Mouse (Mus musculus) gastrocnemius, adult 8-10 months (tissue): ENCODE data around the gene Gng12. TPM values are rescaled to one million over a fixed set of nuclear protein-coding genes. Genes with fewer than 3 reads are reported as not detected.
"Not testable (repeated sequence)": the region's sequence is repeated elsewhere in the genome, so short reads cannot be mapped to it uniquely, and the experiment has no call there.

Experiments used
- DNase-seq, 2 experiments: peaks; one replicate each; pipeline ENCODE4 v3.0.0; 2022; ENCODE audit warnings: low spot score in 2 of 2
- total RNA-seq, 4 experiments: library from RNA; stranded (reverse); gene quantifications; 2 replicates each; pipeline ENCODE4 v1.2.4; 2022

The Gng12 gene
- 10 to 100 TPM; 24.1 to 33.9 (median 29.3) TPM for total RNA-seq

- peak; percentile 81 to 85 for DNase-seq
Measured at GRCm38 (mm10) chr6:66896119-66896920, at the start of gene Gng12. Gene Gng12, plus strand, starts transcription at chr6:66896397.

- DNase-seq = no peak
Measured at GRCm38 (mm10) chr6:66848936-66849335, 47.3 kb upstream of the Gng12 start.

DNA sequence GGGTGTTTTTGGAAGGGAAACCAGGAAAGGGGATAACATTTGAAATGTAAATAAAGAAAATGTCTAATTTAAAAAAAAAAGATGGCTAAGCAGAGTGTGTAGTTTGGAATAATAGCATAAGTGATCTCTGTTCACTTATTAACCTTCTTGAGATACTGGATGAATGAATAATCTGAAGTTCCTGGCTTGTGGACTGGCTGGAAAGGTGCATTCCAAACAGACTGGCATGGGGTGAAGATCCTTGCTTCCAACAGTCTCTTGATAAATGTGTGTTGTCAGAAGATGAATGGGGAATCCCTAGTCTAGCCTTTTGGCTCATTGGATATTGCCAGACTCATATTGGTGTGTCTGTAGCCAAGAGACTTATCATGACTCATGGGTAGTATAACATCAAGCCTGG, 40.0 kb upstream of the Gng12 start:
- DNase-seq = no peak

GRCm38 (mm10) chr6:66858356-66858755, 37.8 kb upstream of the Gng12 start:
- no peak for DNase-seq

DNA sequence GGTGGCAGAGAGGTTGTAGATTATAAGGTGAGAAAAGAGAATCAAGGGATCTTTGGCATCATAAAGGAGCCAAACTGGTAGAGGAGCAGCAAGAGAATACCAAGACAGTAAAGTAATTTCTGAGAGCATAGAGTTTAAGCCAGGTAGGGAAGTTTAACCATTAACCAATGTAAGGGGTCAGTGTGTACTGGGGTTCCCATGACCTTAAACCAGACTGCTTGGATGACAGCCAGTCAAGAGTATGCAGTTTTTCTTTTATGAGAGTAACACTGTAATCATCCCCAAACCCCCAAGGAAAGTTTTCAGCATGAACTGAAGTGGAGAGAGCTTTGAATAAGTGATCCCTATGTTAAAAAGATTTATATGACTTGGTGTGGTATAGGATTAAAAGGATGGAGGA, 36.8 kb upstream of the Gng12 start:
- DNase-seq = no peak

DNA sequence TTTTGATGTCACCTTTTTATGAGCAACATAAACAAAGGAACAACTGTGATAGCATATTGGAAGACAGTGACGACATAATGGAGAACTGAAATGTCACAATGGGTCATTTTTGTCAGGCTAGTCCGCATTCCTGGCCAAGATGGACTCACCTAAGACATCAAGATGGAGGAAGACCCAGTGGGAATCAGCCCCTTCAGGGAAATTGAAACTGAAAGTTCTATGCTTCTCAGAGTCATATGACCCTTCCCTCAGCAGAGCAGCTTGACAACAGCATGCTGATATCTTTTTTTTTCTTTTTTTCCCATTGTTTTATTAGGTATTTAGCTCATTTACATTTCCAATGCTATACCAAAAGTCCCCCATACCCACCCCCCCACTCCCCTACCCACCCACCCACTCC, 31.7 kb upstream of the Gng12 start:
- DNase-seq = no peak

DNA sequence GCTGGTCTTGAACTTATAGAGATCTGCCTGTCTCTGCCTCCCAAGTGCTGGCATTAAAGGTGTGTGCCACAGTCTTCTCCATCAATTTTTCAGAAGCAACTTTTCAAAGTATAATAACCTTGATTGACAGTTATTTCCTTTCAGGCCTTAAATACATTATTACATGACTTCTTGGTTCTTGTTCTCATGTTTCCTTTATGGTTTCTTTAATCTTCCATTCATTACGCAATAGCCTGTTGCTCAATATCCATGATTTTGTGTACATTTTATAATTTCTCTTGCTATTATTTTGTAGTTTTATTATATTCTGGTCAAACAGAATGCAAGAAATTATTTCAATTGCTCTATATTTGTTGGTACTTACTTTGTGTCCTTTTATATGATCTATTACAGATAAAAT, 29.9 kb upstream of the Gng12 start:
- no peak for DNase-seq

GRCm38 (mm10) chr6:66877048-66877447, 19.1 kb upstream of the Gng12 start:
- DNase-seq = not testable (repeated sequence)

DNA sequence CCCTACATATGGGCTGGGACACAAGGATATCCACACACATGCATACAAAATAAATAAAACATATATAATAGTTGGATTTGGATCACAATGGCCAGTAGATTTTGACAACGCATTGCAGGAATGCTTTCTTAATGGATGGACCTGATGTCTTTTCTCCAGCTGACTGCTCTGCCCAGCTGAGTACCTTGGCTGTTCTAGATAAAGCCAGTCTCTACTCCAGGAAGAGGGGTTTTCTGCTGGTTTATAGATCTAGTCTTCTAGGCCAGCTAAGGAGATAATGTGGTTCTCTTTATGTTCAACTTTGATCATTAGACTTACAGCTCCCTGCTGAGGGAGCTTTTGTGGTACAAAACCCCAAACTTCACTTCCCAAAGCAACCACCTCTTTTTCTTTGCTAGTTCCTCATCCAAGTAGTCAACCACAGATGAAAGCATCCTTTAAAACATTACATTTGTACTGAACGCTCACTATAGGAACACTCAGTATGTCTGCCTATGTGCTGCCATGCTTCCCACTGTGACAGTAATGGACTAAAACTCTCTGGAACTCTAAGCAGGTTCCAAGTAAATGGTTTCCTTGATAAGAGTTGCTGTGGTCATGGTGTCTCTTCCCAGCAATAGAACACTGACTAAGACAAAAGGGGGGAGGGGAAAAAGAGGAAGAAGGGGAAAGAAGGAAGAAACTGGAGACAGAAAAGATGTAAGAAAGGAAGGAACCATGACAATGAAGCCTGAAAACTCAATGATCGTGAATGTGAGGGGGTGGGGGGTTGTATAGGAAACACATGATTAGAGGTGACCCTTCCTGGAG, 5.6 kb upstream of the Gng12 start:
- no peak for DNase-seq

GRCm38 (mm10) chr6:66893950-66894349, 2.2 kb upstream of the Gng12 start:
- no peak for DNase-seq

DNA sequence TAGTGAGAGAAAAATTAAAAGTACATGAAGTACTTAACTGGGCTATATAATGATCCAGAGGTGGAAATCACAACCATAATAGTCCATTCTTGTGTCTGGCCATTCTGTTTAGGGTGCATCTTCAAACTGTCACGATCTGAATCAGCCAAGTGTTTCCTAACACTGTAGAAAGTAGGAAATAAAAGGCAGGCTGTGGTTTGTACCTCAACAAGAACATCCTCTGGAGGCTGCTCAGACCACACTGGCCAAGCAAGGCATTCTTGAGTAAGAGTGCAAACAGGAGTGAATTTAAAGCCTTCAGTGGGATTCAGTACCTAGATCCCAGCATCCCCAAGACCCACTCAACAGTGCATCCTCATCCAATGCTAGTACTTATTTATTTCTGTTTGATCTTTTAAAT, 1.2 kb upstream of the Gng12 start:
- no peak for DNase-seq

DNA sequence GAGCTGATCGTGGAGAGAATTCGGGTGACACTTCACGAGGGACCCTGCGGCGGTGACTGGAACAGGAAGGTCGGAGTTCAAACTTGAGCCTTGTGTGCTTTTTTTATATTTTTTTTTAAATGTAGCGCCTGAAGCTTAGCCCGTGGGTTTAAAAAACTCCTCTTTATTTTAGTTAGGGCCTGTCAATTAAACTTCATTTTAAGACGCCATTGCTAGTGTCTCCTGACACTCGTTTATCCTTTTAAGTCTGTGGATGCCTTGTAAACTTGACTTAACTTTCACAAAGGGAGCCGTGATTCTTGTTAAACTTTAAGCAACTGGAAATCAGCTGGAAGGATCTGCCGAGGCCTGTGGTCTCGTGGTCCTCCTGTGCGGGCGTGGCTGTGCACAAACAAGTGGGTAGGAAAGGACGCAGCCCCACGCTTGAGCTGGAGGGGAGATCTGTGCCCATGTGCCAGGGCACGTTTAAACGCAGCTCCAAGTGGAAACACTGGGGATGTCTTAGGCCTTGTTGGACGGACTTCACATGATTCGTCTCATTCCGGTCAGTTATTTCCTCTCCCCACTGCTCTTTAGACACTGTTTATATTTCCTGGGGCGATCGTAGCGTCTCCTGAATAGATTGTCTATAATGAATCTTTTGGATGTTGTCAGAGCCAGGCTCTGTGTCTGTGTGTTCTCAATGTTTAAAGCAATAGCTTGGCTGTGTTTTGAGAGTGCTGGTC, 886 bp downstream of the Gng12 start:
- no peak for DNase-seq

DNA sequence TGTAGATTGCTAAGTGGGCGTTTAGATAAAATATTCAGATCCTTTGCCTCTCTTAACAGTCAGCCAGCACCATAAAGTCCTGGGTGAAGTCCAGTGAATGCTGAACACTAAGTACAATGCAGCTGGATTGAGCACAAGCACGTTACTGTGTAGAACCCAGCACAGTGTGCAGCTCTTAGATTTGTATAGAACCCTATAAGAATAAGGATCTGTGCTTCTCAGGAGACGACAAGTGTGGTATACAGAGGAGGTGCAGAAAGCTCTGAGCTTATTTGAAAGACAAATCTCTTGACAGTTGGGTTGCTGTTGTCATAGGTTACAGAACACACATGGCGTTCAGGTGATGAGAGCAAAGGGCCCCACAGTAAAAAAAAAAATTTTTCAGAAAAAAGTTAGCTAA, 1.8 kb downstream of the Gng12 start:
- no peak for DNase-seq

- DNase-seq = no peak
Measured at GRCm38 (mm10) chr6:66901926-66902325, 5.7 kb downstream of the Gng12 start.

- no peak for DNase-seq
Measured at GRCm38 (mm10) chr6:66903206-66903605, 7.0 kb downstream of the Gng12 start.

- no peak for DNase-seq
Measured at GRCm38 (mm10) chr6:66903720-66904119, 7.5 kb downstream of the Gng12 start.

GRCm38 (mm10) chr6:66906244-66906643, 10.0 kb downstream of the Gng12 start:
- no peak for DNase-seq

GRCm38 (mm10) chr6:66908327-66908973, 12.3 kb downstream of the Gng12 start:
- no peak for DNase-seq

DNA sequence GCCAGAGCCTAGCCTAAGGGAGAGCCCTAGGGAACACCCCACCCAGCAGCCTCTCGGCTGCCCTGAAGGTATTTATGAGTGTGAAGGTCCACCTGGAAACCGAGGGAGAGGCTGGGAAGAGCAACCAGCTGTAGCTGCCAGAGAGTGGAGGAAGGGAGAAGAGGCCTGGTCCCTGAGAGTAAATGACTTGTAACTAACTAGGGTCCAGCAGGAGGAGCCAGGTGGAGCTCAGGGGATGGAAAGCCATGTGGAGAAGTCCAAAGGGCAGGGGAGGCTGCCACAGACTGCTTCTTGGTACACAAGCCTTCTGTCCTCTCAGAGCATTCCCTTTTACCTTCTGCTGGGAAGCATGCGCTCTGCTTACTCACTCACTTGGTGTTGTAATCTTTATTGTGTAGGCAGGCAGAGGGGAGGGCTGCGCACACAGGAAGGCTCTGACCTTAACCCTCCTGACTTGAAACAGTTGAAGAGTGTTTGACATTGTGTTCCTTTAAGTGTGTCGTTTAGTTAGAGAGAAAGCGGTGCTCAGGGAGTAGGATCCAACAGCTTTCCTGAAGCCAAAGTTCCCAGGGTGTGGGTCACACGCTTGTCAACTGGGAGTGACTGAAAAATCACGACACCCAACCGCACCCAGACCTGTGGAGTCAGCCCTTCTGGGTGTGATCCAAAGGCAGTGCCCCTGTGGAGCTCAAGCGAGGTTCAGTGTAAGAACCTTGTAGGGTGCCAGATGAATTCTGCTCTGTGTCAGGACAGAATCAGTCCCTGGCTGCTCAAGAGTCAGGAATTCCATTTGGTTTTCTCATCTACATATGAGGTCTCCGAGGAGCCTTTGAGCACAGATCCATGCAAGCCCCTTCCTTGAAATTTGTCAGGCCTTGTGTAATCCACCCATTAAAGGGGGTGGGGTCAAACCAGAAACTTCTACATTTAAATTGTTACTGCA, 14.6 kb downstream of the Gng12 start:
- no peak for DNase-seq

DNA sequence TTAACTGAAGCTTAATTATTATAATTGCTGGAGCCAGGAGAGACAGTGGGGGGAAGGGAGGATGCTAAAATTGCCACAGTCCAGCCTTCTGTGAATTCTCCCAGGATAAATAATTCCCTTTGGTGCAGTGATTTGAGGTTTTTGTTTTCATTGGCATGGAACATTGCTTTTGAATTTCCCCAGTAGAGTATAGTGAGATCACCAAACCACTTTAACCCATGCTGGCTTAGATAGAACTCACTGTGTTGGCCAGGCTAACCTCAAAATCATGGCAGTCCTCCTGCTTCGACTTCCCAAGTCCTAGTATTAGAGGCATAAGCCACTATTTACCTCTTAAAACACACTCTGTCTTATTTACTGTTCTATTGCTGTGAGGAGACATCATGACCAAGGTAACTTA, 17.2 kb downstream of the Gng12 start:
- DNase-seq = no peak
